Mouse (Mus musculus): ENCODE data around the gene Snrk.

DNA sequence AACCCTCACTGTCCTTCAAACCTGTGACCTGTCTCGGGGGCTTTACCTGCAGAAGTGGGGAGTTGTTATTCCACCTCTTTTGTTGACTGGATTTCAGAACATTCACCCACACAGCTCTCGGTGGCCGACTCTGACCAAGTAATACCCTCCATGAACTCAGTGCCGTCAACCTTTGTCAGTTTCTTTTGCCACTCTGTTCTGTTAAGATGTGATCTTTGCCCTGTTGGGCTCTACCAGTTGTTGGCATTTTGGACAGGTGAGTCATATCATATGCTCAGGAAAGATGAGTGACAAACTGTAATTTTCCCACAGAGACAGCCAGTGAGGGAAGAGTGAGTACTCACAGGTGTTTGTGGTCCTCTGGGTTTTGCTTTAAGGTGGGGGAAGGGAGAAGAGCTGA, 47.5 kb downstream of the Snrk start:
- TF ChIP-seq CTCF (IDR thresholded peaks at IDR 0.05) (no peak), EP300 (IDR thresholded peaks at IDR 0.05) (no peak)
